Comparison of ENCODE assay signal across 20 mouse cellular contexts in the genomic region with DNA sequence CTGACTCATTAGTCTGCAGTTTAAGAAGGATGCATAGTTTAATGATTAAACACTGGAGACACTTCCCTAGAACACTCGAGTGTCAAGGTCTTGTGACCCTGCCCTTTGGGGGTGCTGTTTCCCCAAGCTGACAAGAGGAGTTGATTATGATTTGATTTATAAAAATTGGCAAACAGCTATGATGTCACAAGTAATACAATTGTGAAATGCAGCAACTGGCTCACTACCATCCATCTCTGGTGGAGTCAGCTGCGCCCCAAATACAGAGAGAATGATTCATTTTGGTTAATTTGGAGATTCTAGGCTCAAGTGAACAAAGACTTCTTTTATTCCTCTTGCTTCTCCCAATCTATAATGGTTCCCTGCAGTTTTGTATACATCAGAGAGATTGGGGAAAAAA.
DNase-seq lines count a peak whose midpoint lies in the region; TF ChIP-seq lines count a peak whose summit lies in the region.
"Had no signal": no experiment of that assay in that cellular context is flagged by ENCODE, and none has a peak within 500 bp of the region (broad histone marks: within the 10 kb centered on the region; RNA-seq: fewer than 3 reads in every experiment).

No protein-coding gene starts in this region.

- H3K27me3 ChIP-seq in myocyte (ENCODE audit: control insufficient read depth, insufficient read depth, insufficient read length) = no peaks in the 10 kb centered on the region
- H3K27me3 ChIP-seq: embryonic facial prominence, embryonic 13.5 days; forebrain, embryonic 13.5 days; heart, embryonic 12.5 days; Patski had no signal

- no peaks in the 10 kb centered on the region for H3K36me3 ChIP-seq in myocyte (ENCODE audit: control insufficient read depth, insufficient read depth)
- H3K36me3 ChIP-seq: G1E had no signal

- no peak overlapping the region for H3K4me3 ChIP-seq in myocyte
- H3K4me3 ChIP-seq: embryonic facial prominence, embryonic 13.5 days; forebrain, embryonic 13.5 days; heart, embryonic 12.5 days; hindbrain, embryonic 10.5 days had no signal

- no peaks in the 10 kb centered on the region for H3K79me2 ChIP-seq in myocyte (ENCODE audit: control insufficient read depth, insufficient read depth)

- peak; percentile 21 for DNase-seq in adrenal gland, adult 8-10 months
- DNase-seq in adrenal gland, postnatal 4 days (ENCODE audit: low spot score in 2 of 2) = no peak
- peak; percentile 53 for DNase-seq in layer of hippocampus, adult 9-11 months
- DNase-seq in layer of hippocampus, postnatal 10 days (ENCODE audit: low spot score in 2 of 2) = no peak
- peak; percentile 90 for DNase-seq in NIH3T3 (ENCODE audit: low read depth)
- DNase-seq in lung, postnatal 10 days = no peak
- DNase-seq: adrenal gland, postnatal 10 days; cerebellum, adult 18-20 months; cerebellum, adult 9-11 months; cerebellum, postnatal 36 days; forebrain, postnatal 0 days; gastrocnemius, postnatal 14 days had no signal

- H3ac ChIP-seq in myocyte (ENCODE audit: control insufficient read depth, insufficient read length) = no peak overlapping the region

- H3K4me2 ChIP-seq in myocyte (ENCODE audit: low read depth) = no peak overlapping the region
- H3K4me2 ChIP-seq: embryonic facial prominence, embryonic 13.5 days; forebrain, embryonic 13.5 days; heart, embryonic 12.5 days; hindbrain, embryonic 14.5 days had no signal

- TF ChIP-seq POLR2A in myocyte (IDR thresholded peaks at IDR 0.05; ENCODE audit: insufficient read length, low read depth) = no peak

TF ChIP-seq in myocyte, 11 proteins besides CTCF, POLR2A, EP300 and RAD21:
- TF ChIP-seq CEBPB (IDR thresholded peaks at IDR 0.05; ENCODE audit: insufficient read depth, poor library complexity, severe bottlenecking) (peak; percentile 36; the same call in 1 of the 2 replicates), MYOG (IDR thresholded peaks at IDR 0.05; ENCODE audit: control insufficient read depth in 1 of 3, insufficient read depth in 1 of 3, insufficient read length in 2 of 3, low read depth in 2 of 3) (no peak), SRF (IDR thresholded peaks at IDR 0.05; ENCODE audit: control insufficient read depth, insufficient read length, low read depth) (no peak), MAX (IDR thresholded peaks at IDR 0.05; ENCODE audit: low read depth) (no peak), E2F4 (IDR thresholded peaks at IDR 0.05; ENCODE audit: insufficient read depth) (no peak)

Comparison
In these comparisons a context has a peak if more than half of its experiments do, and no peak if none do; other contexts are left out.
1. DNase-seq: peak in adrenal gland, adult 8-10 months (single experiment), layer of hippocampus, adult 9-11 months (single experiment) and NIH3T3 (single experiment); none in adrenal gland, postnatal 4 days (0 of 2), layer of hippocampus, postnatal 10 days (0 of 2) and lung, postnatal 10 days (single experiment).